Mouse (Mus musculus): ENCODE data around the gene Plekhg3. TPM values are rescaled to one million over a fixed set of nuclear protein-coding genes. Genes with fewer than 3 reads are reported as not detected.
A peak's percentile ranks its signal among the peaks of the same experiment; 100 is the strongest.

The Plekhg3 gene
- polyA plus RNA-seq, 1 experiment: 11.2 TPM

- Histone ChIP-seq H3K4me2 (ENCODE audit: low read depth) (peak overlapping the region; percentile 84), H3ac (ENCODE audit: control insufficient read depth, insufficient read length) (no peak overlapping the region), H3K36me3 (ENCODE audit: control insufficient read depth, insufficient read depth) (no peaks in the 10 kb centered on the region), H3K4me3 (peak overlapping the region; percentile 83), H3K79me2 (ENCODE audit: control insufficient read depth, insufficient read depth) (peaks cover 61% of the 10 kb centered on the region), H3K27me3 (ENCODE audit: control insufficient read depth, insufficient read depth, insufficient read length) (no peaks in the 10 kb centered on the region)
- TF ChIP-seq MAX (IDR thresholded peaks at IDR 0.05; ENCODE audit: low read depth) (no peak), POLR2A (IDR thresholded peaks at IDR 0.05; ENCODE audit: insufficient read length, low read depth) (no peak), E2F4 (IDR thresholded peaks at IDR 0.05; ENCODE audit: insufficient read depth) (no peak), CEBPB (IDR thresholded peaks at IDR 0.05; ENCODE audit: insufficient read depth, poor library complexity, severe bottlenecking) (peak; percentile 80), MYOD1 (IDR thresholded peaks at IDR 0.05; ENCODE audit: control insufficient read depth in 1 of 3, insufficient read length in 2 of 3, low read depth in 2 of 3) (no peak), SRF (IDR thresholded peaks at IDR 0.05; ENCODE audit: control insufficient read depth, insufficient read length, low read depth) (no peak), POLR2AphosphoS2 (IDR thresholded peaks at IDR 0.05; ENCODE audit: insufficient read length, low read depth) (no peak), TCF12 (IDR thresholded peaks at IDR 0.05; ENCODE audit: insufficient read depth, poor library complexity, severe bottlenecking) (no peak)
Observed at GRCm38 (mm10) chr12:76534641-76535283, 4.1 kb downstream of the Plekhg3 start.

GRCm38 (mm10) chr12:76535471-76535900, 4.8 kb downstream of the Plekhg3 start:
- Histone ChIP-seq H3K4me3 (peak overlapping the region; percentile 83), H3K36me3 (ENCODE audit: control insufficient read depth, insufficient read depth) (no peaks in the 10 kb centered on the region), H3ac (ENCODE audit: control insufficient read depth, insufficient read length) (no peak overlapping the region), H3K4me2 (ENCODE audit: low read depth) (peak overlapping the region; percentile 84), H3K79me2 (ENCODE audit: control insufficient read depth, insufficient read depth) (peaks cover 62% of the 10 kb centered on the region), H3K27me3 (ENCODE audit: control insufficient read depth, insufficient read depth, insufficient read length) (no peaks in the 10 kb centered on the region)
- TF ChIP-seq CEBPB (IDR thresholded peaks at IDR 0.05; ENCODE audit: insufficient read depth, poor library complexity, severe bottlenecking) (no peak), POLR2AphosphoS2 (IDR thresholded peaks at IDR 0.05; ENCODE audit: insufficient read length, low read depth) (no peak), POLR2A (IDR thresholded peaks at IDR 0.05; ENCODE audit: insufficient read length, low read depth) (no peak), REST (IDR thresholded peaks at IDR 0.05; ENCODE audit: insufficient read depth, insufficient read length) (no peak), MYOD1 (IDR thresholded peaks at IDR 0.05; ENCODE audit: control insufficient read depth in 1 of 3, insufficient read length in 2 of 3, low read depth in 2 of 3) (no peak), MYOG (IDR thresholded peaks at IDR 0.05; ENCODE audit: control insufficient read depth in 1 of 3, insufficient read depth in 1 of 3, insufficient read length in 2 of 3, low read depth in 2 of 3) (no peak), TCF12 (IDR thresholded peaks at IDR 0.05; ENCODE audit: insufficient read depth, poor library complexity, severe bottlenecking) (no peak), SRF (IDR thresholded peaks at IDR 0.05; ENCODE audit: control insufficient read depth, insufficient read length, low read depth) (no peak), TCF3 (IDR thresholded peaks at IDR 0.05; ENCODE audit: insufficient read length, low read depth) (no peak), USF1 (IDR thresholded peaks at IDR 0.05; ENCODE audit: low read depth) (no peak), MAX (IDR thresholded peaks at IDR 0.05; ENCODE audit: low read depth) (no peak), E2F4 (IDR thresholded peaks at IDR 0.05; ENCODE audit: insufficient read depth) (no peak)

GRCm38 (mm10) chr12:76536591-76537153, 6.0 kb downstream of the Plekhg3 start:
- no peak for TF ChIP-seq POLR2A (IDR thresholded peaks at IDR 0.05; ENCODE audit: insufficient read length, low read depth)
- TF ChIP-seq CEBPB (IDR thresholded peaks at IDR 0.05; ENCODE audit: insufficient read depth, poor library complexity, severe bottlenecking): no peak
- no peak for TF ChIP-seq TCF12 (IDR thresholded peaks at IDR 0.05; ENCODE audit: insufficient read depth, poor library complexity, severe bottlenecking)
- no peak for TF ChIP-seq SRF (IDR thresholded peaks at IDR 0.05; ENCODE audit: control insufficient read depth, insufficient read length, low read depth)
- TF ChIP-seq USF1 (IDR thresholded peaks at IDR 0.05; ENCODE audit: low read depth): no peak
- no peak for TF ChIP-seq POLR2AphosphoS2 (IDR thresholded peaks at IDR 0.05; ENCODE audit: insufficient read length, low read depth)
- TF ChIP-seq REST (IDR thresholded peaks at IDR 0.05; ENCODE audit: insufficient read depth, insufficient read length): no peak
- TF ChIP-seq MYOG (IDR thresholded peaks at IDR 0.05; ENCODE audit: control insufficient read depth in 1 of 3, insufficient read depth in 1 of 3, insufficient read length in 2 of 3, low read depth in 2 of 3): no peak
- TF ChIP-seq TCF3 (IDR thresholded peaks at IDR 0.05; ENCODE audit: insufficient read length, low read depth): no peak
- no peak for TF ChIP-seq MAX (IDR thresholded peaks at IDR 0.05; ENCODE audit: low read depth)
- TF ChIP-seq E2F4 (IDR thresholded peaks at IDR 0.05; ENCODE audit: insufficient read depth): no peak
- TF ChIP-seq MYOD1 (IDR thresholded peaks at IDR 0.05; ENCODE audit: control insufficient read depth in 1 of 3, insufficient read length in 2 of 3, low read depth in 2 of 3): no peak
- H3K79me2 ChIP-seq (ENCODE audit: control insufficient read depth, insufficient read depth): peaks cover 69% of the 10 kb centered on the region
- no peaks in the 10 kb centered on the region for H3K36me3 ChIP-seq (ENCODE audit: control insufficient read depth, insufficient read depth)
- peak overlapping the region; percentile 83 for H3K4me3 ChIP-seq
- no peak overlapping the region for H3ac ChIP-seq (ENCODE audit: control insufficient read depth, insufficient read length)
- peak overlapping the region; percentile 84 for H3K4me2 ChIP-seq (ENCODE audit: low read depth)
- H3K27me3 ChIP-seq (ENCODE audit: control insufficient read depth, insufficient read depth, insufficient read length): no peaks in the 10 kb centered on the region

- no peak for TF ChIP-seq CEBPB (IDR thresholded peaks at IDR 0.05; ENCODE audit: insufficient read depth, poor library complexity, severe bottlenecking)
- no peak for TF ChIP-seq TCF3 (IDR thresholded peaks at IDR 0.05; ENCODE audit: insufficient read length, low read depth)
- TF ChIP-seq E2F4 (IDR thresholded peaks at IDR 0.05; ENCODE audit: insufficient read depth): no peak
- TF ChIP-seq POLR2AphosphoS2 (IDR thresholded peaks at IDR 0.05; ENCODE audit: insufficient read length, low read depth): no peak
- no peak for TF ChIP-seq USF1 (IDR thresholded peaks at IDR 0.05; ENCODE audit: low read depth)
- no peak for TF ChIP-seq SRF (IDR thresholded peaks at IDR 0.05; ENCODE audit: control insufficient read depth, insufficient read length, low read depth)
- no peak for TF ChIP-seq TCF12 (IDR thresholded peaks at IDR 0.05; ENCODE audit: insufficient read depth, poor library complexity, severe bottlenecking)
- H3ac ChIP-seq (ENCODE audit: control insufficient read depth, insufficient read length): no peak overlapping the region
- H3K27me3 ChIP-seq (ENCODE audit: control insufficient read depth, insufficient read depth, insufficient read length): no peaks in the 10 kb centered on the region
- H3K79me2 ChIP-seq (ENCODE audit: control insufficient read depth, insufficient read depth): peaks cover 77% of the 10 kb centered on the region
- H3K36me3 ChIP-seq (ENCODE audit: control insufficient read depth, insufficient read depth): no peaks in the 10 kb centered on the region
- no peak overlapping the region for H3K4me2 ChIP-seq (ENCODE audit: low read depth)
- no peak overlapping the region for H3K4me3 ChIP-seq
Observed at GRCm38 (mm10) chr12:76537434-76537833, 6.7 kb downstream of the Plekhg3 start.
